Mouse (Mus musculus) thymus, postnatal 10 days (tissue): ENCODE measurements around the gene Arel1.

Experiments
- DNase-seq, 2 experiments: peaks; one replicate each; pipeline ENCODE4 v3.0.0; 2021; ENCODE audit warnings: low spot score in 2 of 2

Gene Arel1

DNA sequence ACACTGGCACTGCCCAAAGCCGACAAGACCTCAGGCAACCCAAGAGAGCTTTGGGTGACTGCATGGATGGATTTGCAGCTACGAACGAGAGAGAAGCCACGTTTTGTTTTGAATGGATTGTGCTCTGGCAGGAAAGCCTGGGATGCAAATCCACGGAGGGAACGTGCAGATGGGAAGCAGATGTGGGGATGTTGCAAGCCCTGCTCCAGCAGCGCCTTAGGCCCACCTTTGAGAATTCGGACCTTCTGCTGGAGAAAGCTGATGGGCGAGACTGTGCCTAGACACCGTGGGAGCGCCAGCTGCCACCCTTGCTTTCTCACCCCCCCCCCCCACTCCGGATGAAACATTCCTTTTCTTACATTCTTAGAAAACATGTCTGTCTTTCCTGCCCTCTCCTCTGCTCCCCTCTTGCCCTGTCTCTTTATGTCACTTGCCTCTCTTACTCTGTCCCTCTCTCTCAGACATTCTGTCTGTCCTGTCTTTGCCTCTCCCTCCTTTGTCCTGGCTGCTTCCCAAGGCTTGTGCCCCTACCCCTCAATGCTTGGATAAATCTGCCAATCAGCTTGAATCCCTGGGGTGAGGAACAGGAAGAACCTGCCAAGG lies 63.6 kb downstream of the Arel1 start:
- DNase-seq, result no peak

DNA sequence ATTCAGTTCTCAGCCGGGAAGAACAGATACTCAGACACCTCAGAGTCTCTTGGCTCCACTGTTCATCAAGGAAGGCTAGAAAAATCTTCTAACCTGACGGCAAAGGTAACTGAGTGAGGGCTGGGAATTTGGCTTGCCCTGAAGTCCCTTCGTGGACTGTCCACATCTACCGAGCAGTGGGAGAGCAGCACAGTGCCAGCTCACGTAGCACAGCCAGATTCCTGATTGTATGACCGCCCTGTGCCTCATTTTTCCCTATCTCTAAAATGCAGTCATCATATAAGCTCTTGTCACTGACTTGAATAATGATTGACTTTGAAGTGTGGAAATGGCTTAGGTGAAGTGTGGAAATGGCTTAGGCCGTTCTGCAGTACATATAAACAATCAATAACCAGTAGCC lies 66.3 kb downstream of the Arel1 start:
- DNase-seq, result no peak

DNA sequence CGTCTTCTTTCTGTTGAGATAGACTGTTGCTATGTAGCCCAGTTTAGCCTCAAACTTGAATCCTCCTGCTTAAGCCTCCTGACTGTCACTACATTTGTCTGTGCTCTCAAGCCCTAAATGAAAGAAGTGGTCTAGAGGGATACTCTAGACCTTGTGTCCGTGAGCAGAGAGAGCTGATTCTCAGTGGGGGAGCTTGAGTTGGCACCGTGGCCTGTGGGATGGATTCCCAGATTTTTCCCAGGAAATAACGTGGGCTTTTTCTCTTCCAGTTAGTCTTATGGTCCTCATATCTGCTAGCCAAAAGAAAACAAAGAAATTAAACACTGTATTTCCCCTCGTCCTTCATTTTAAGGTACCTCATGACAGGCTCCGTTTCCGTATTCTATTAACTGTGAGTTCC lies 70.4 kb downstream of the Arel1 start:
- DNase-seq, result no peak

DNA sequence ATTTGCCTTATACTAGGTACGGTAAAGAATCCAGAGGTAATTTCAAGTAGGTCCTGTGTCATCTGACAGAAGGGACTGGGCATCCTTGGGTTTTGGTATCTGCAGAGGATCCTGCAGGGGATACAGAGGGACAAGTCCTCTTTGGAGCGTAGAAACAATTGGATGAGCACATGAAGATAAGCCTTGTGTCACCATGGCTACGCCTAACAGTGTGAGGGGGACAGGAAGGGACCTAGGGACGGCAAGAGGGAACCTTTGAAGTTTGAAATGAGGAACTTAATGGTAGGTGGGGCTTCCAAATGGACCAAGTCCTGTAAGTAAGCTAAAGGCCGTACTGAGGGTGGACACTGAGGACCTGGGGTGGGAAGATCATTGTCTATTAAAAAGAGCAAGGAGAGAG lies 73.4 kb downstream of the Arel1 start:
- no peak for DNase-seq

DNA sequence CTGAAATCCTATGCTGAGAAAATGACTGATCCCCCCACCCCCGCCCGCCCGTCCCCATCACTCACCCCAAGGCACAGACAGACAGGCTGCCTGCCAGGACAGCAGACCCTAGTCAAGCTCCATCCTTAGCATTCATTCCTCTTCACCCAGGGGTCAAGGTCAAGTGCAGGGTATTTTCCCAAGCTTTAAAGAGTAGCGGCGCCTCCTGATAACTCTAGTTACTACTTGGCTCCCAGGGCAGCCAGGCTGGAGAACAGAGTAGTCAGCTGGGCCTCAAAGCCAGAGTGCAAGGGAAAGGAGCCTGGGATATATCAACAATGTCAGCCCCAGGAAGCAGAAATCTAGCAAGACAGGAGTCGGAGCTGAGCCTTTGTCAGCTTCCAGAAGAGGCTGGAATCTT lies 74.5 kb downstream of the Arel1 start:
- DNase-seq, result no peak

DNA sequence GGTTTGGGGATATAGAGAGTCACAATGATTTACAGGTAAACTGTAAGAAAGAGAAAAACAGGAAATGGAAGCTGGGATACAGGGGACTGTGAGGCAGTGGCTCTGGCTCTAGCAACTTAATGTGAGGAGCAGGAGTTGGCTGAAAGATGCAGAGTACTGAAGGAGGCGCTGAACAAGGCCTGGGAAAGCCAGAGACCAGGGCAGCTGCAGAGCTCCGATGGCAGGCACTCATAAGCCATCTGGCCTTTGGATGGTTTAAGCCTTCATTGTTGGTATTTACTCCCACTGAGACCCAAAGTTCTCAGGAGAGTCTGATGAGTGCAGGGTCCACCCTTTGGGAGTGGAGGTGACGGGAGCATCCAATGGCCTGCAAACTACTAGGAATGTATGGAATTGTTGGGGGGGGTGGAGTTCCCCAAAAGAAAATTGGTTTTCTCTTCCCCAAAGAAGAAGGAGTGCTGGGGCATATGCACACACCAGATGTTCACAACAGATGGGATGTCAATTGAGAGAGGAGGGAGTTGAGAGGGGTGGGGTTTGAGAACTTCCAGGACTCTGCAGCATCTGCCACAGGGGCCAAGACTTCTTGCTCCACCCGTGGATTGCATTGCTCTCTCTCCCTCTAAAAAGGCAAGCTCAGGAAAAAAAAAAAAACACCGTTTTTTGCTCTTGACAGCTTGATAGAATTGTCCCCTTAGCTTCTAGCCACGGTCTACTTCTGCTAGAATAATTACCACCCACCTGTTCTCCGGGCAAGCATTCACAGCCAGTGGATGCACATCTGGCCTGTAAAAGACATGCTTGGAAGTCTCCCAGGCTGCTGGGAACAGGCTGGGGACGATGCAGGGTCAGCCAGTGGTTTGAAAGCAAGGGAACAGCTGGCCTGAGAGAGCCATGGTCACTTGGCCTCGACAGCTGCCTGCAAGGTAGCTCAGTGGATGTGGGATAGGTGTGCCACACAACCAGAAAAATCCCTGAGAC lies 76.8 kb downstream of the Arel1 start:
- no peak for DNase-seq

DNA sequence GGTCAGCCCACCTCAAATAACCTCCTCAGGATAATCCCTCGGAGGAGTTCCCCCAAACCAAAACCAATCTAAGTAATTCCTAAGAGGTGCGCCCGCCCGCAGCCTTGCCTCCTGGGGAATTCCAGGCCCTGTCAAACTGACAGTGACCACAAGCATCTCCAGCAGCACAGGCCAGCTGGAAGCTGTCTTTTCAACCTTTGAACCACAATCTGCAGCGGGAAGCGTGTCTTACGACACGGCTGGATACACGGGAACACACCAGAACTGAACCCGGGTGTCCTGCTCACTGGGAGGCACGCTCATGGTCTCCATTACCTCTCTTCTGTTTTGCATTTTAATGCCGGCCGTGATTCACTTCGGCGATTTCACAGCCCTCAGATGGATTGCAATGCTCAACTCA lies 80.4 kb downstream of the Arel1 start:
- no peak for DNase-seq

DNA sequence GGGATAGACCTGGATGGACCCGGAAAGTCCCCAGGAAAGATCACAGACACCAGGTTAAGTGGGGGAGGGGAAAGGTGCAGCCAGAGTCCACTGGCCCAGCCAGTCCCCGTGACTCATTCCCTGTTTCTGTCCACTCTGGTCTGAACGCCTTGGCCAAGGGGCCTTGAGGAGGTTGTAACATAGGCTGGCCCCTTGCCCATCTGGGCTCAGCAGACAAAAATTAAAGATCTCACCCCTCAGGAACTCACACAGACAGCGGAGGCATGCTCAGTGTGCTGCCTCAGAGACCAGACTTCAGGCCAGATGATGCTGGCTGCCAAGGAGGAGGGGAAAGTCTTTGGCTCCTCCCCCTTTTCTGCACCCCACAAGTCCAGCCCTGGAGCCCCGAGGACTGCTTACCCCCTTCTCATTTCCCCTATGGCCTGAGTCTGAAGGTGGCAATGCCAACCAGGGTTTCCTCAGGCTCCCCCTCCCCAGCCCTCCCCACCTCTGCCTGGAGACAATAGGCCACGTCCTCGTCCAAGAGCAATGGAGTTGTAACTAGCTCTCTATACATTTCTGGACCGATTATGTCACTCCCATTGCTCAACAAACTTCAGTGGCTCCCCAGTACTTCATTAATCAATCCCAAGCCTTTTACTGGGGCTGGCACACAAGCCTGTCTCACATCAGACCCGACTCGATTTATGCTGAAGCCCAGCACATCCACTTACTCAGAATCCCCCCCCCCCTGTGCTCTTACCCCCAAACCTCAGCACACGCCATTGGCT lies 85.4 kb downstream of the Arel1 start:
- DNase-seq, result no peak

DNA sequence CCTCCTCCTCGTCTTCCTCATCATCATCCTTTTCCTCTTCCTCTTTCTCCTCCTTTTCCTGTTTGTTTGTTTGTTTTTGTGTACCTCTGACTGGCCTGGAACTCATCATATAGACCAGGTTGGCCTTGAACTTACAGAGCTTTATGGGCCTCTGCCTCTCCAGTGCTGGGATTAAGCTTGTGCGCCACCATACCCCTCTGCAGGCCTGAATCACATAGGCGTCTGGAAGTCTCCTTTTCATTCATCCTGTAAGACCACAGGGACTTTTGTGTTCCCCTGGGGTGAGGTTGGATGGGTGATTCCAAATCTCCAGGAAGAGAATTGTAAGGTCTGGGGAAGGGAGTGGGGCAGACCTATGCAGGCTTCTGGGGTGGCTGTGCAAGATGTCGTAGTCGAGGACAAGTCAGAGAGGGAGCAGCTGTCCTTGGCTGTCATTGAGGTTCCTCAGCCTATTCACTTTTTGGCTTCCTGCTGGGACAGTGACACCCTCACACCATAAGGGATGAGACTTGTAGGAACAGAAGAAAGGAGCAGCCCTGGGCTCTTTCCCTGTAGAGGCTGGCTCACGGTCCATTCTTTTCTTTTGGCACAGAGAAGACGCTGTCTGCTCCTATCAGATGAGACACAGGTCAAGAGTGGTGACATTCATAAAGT lies 86.2 kb downstream of the Arel1 start:
- DNase-seq, result no peak

DNA sequence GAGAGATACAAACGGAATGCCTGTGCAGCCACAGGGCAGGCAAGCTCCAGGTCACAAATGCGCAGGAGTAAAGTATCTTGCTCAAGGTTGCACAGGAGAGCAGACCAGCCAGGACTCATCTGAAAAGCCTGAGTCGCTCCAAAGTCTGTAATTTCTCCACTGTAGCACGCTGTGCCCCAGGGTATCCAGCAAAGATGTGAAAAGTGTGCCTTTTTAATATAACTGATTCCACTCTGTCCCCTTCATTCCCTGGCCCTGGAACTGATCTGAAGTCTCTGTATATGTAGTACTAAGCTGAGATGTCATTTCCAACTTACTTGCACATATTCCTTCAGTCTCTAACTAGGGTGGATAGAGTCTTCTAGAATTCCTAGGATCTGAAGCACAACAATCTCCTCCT lies 87.9 kb downstream of the Arel1 start:
- DNase-seq, result no peak

DNA sequence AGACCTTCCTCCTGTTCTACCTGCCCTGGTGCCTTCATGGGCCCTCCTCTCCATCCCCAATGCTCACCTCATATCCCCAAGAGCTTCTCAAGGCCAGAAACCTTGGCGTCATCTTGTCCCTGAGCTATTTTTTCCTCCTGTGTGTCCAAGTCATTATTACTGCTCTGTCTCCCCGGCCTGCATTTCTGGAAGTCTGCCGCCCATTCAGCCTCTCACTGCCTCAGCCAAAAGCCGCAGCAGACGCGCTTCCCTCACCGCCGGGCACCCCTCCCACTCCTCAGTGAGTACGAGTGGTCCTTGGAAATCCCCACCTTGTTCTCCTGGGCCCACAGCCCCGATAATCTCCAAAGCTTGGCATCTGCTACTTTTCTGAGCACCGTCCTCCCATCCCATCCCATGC lies 90.6 kb downstream of the Arel1 start:
- DNase-seq, result no peak

DNA sequence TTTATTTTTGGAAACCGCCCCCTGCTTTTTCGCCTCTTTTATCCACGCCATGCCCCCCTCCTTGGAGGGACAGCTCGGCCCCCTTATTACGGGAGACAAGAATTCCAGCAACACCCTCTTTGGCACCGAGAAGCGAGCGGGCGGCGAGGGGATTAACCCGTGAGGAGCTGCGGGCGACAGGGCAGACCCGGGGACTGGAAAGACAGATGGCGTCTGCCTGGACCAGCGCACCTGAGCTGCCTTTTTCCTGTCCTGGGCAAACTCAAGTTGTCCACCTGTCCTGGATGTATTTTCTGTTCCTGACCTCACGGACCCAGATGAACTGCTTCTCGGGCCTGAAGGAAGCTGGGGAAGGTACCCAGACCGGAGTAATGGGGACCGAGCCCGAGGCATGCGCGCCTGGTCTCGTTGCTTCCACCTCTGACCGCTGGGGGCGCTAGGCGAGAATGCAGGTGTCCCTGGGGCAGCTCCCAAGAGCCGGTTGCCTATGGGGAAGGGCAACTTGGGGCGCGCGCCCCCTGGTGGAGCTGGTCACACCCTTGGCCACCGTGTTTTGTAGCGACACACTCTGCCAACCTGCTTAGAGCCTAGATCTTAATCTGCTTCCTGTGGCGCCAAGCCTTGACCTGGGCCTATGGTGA lies 94.1 kb downstream of the Arel1 start, which contains the start of gene Ltbp2:
TSS of gene Ltbp2 (minus strand) at position 52 of the 641 bp plus-strand sequence.
- peak; percentile 84 to 96 for DNase-seq

DNA sequence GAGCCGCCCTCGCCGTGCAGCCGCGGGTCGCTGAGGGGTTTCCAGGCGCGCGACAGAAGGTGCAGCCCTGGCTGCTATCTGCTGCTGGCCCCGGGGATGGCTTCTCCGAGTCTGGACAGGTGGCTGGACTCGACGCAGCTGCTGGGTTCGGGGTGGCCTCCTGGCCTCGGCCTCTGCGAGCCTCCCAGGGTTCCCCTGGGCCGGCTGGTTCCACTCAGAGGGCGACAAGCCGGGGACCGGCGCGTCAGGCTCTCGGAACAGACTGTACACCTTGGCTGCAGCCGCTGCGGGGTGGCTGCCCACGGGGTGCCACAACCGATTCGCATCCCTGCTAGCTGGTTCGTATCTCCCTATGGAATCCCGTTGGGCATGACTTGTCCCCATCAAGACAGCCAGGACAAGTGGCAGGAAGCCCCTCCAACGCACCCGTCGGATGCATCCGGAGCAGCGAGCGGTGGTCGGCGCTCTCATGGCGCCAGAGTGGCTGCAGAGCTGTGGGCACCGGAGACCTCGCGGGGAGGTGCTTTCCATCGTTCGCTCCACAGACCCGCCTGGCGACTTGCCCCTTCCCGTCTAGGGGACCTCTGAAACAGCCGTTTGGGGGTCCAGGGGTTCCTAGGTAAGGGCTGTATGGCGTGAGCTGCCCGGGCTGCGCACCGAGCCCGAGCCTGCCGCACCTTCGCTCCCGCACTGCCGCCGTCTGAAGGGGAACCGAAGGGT lies 94.8 kb downstream of the Arel1 start:
- peak in 1 of 2 experiments; percentile 13 for DNase-seq

DNA sequence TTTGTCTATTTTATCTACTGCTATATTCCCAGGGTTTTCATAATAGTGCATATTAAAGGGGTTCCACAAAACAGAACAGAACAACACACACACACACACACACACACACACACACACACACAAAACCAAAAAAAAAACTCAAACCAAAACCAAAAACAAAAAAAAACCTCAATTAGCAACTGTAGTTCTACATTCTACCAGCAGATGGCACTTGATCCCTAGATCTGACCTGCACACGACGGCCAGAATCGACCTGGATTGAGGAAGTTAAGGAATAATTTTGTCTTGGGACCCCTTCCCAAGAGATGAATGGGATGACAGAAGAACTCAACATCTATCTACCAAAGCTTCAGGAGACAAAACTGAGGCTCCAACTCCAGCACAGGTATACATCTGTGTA lies 97.3 kb downstream of the Arel1 start:
- DNase-seq, result no peak

DNA sequence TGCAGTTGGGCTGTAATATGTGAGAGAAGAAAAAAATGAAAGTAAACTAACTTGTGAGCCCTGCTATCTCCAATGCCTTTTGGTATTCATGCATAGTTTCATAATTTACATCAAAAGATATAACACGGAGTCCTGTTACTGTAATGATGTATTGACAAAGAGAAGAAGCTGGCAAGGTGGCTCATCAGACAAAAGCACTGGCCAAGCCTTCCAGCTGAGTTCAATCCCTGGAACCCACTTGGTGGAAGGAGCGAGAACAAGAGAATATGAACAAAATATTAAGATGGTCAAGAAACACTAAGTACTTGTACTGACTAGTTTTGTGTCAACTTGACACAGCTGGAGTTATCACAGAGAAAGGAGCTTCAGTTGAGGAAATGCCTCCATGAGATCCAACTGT lies 98.4 kb downstream of the Arel1 start:
- DNase-seq, result no peak
